Mouse (Mus musculus): ENCODE measurements at regions not wholly inside any gene's neighbourhood (a gene's known extent, or its start where the extent isn't known, plus 50 kb on each side); places are given as distances from the start of the nearest gene placed in this dataset.
A peak's percentile ranks its signal among the peaks of the same experiment; 100 is the strongest.

DNA sequence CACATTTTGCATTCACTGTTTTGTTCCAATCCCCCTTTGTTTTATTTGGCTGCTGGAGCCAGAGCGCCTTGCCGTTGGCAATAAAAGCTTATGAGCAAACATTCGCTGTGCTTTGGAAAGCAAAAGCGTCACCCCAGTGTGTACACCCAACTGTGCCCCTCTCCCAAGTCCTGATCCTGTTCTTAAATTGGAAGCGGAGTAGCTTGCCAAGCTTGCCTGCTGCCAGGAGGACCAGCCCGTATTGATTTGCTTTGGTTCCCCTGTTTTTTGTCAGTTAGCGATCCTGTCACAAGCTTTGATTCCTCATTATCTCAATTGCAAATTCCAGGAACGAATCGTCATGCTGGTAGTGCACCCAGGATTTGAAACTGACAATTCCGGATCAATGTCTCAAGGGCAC, 917.5 kb downstream of the Olfm4 start:
- H3K27ac ChIP-seq (ENCODE audit: low read depth, low read length), result peak overlapping the region; percentile 40
- no peak for TF ChIP-seq CTCF (IDR thresholded peaks at IDR 0.05)
- no peaks in the 10 kb centered on the region for H3K4me1 ChIP-seq (ENCODE audit: insufficient read depth, low read length)
- ATAC-seq (ENCODE audit: low FRiP score) (0 out of 2 replicates have a peak, but pooled peaks have one; percentile 52), DNase-seq (ENCODE audit: low spot score) (peak; percentile 38)
- H3K4me3 ChIP-seq (ENCODE audit: low read depth, low read length), result peak overlapping the region; percentile 24
- no peaks in the 10 kb centered on the region for H3K27me3 ChIP-seq (ENCODE audit: insufficient read depth, low read length)
- no peaks in the 10 kb centered on the region for H3K36me3 ChIP-seq (ENCODE audit: insufficient read depth, low read length)
- no peaks in the 10 kb centered on the region for H3K9me3 ChIP-seq (ENCODE audit: low read length)
- H3K4me2 ChIP-seq (ENCODE audit: low read depth, low read length, poor library complexity, severe bottlenecking), result peak overlapping the region; percentile 46
- WGBS, result 25% methylated on average over 10 of the region's 10 CpGs
- H3K9ac ChIP-seq (replicated peaks; ENCODE audit: low read length, poor library complexity, severe bottlenecking), result peak overlapping the region; percentile 5; the same call in 1 of the 2 replicates

DNA sequence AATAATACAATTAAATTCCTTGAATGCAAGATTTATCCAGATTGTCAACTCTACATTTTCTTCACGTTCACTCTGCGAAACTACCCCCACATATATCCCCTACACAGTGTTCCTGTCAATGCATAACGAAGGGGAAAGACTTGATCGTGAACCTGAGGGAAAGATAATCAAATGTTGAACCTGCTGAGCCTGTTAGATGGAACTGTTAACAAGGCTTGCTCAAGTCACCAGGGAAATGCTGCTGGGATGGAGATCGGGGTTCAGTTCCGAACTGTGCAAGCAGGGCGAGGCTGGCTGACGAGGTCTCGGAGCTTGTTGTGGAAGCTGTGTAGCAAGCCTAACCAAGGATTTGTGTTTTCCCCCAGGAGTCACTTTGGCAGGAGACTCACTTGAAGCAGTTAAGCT, 917.9 kb downstream of the Olfm4 start:
- peak overlapping the region; percentile 5; the same call in 1 of the 2 replicates for H3K9ac ChIP-seq (replicated peaks; ENCODE audit: low read length, poor library complexity, severe bottlenecking)
- H3K27me3 ChIP-seq (ENCODE audit: insufficient read depth, low read length), result no peaks in the 10 kb centered on the region
- H3K36me3 ChIP-seq (ENCODE audit: insufficient read depth, low read length), result no peaks in the 10 kb centered on the region
- peak overlapping the region; percentile 46 for H3K4me2 ChIP-seq (ENCODE audit: low read depth, low read length, poor library complexity, severe bottlenecking)
- WGBS, result 39% methylated on average over 9 of the region's 9 CpGs
- peak overlapping the region; percentile 24 for H3K4me3 ChIP-seq (ENCODE audit: low read depth, low read length)
- DNase-seq (ENCODE audit: low spot score) (peak; percentile 21), ATAC-seq (ENCODE audit: low FRiP score) (no peak)
- peak overlapping the region; percentile 40; the same call in 1 of the 2 replicates for H3K27ac ChIP-seq (ENCODE audit: low read depth, low read length)
- TF ChIP-seq CTCF (IDR thresholded peaks at IDR 0.05), result no peak
- no peaks in the 10 kb centered on the region for H3K9me3 ChIP-seq (ENCODE audit: low read length)
- H3K4me1 ChIP-seq (ENCODE audit: insufficient read depth, low read length), result no peaks in the 10 kb centered on the region

DNA sequence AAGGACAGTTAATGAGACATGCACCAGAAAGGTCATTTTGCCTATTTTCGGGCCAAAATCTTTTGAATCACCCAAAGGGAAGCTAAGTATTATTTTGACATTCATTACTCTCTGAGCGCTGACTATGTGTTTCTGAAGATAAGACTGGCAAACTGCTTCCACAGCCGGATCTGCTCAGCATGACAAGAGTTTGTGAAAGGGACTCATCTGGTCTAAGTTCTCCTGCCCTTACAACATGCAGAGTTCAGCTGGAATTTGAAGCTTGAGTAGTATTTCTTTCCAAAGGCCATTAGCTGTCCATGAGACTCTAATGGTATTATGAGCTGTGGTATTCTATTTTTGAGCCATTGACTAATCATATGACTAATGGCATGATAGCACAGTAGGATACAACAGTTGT, 932.1 kb downstream of the Olfm4 start:
- Histone ChIP-seq H3K9me3 (ENCODE audit: low read length) (no peaks in the 10 kb centered on the region), H3K4me2 (ENCODE audit: low read depth, low read length, poor library complexity, severe bottlenecking) (no peak overlapping the region), H3K9ac (replicated peaks; ENCODE audit: low read length, poor library complexity, severe bottlenecking) (no peak overlapping the region), H3K27ac (ENCODE audit: low read depth, low read length) (no peak overlapping the region), H3K4me1 (ENCODE audit: insufficient read depth, low read length) (no peaks in the 10 kb centered on the region), H3K27me3 (ENCODE audit: insufficient read depth, low read length) (no peaks in the 10 kb centered on the region), H3K4me3 (ENCODE audit: low read depth, low read length) (no peak overlapping the region), H3K36me3 (ENCODE audit: insufficient read depth, low read length) (no peaks in the 10 kb centered on the region)
- ATAC-seq (ENCODE audit: low FRiP score) (no peak), DNase-seq (ENCODE audit: low spot score) (no peak)
- WGBS, result 81% methylated on average over 3 of the region's 3 CpGs
- no peak for TF ChIP-seq CTCF (IDR thresholded peaks at IDR 0.05)

DNA sequence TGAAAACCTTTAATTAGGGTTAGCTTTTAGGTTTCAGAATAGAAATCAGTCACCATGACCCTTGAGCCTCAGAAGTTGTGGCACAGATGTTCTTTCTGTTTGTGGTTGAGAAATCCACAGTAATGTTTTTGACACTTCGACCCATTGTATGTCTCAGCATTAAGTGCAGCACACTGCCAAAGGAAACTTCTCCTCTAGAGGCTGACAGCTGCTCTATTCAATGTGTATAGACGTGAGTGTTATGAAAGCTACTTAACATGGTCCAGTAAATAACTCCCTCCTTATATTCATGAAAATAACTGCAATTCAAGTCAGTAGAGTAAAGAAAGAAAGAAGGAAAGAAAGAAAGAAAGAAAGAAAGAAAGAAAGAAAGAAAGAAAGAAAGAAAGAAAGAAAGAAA, 939.9 kb downstream of the Olfm4 start:
- 41% methylated on average over 2 of the region's 2 CpGs for WGBS
- Histone ChIP-seq H3K4me2 (ENCODE audit: low read depth, low read length, poor library complexity, severe bottlenecking) (no peak overlapping the region), H3K27me3 (ENCODE audit: insufficient read depth, low read length) (no peaks in the 10 kb centered on the region), H3K4me1 (ENCODE audit: insufficient read depth, low read length) (no peaks in the 10 kb centered on the region), H3K4me3 (ENCODE audit: low read depth, low read length) (no peak overlapping the region), H3K9me3 (ENCODE audit: low read length) (no peaks in the 10 kb centered on the region), H3K36me3 (ENCODE audit: insufficient read depth, low read length) (no peaks in the 10 kb centered on the region), H3K27ac (ENCODE audit: low read depth, low read length) (no peak overlapping the region), H3K9ac (replicated peaks; ENCODE audit: low read length, poor library complexity, severe bottlenecking) (no peak overlapping the region)
- DNase-seq (ENCODE audit: low spot score) (no peak), ATAC-seq (ENCODE audit: low FRiP score) (no peak)
- TF ChIP-seq CTCF (IDR thresholded peaks at IDR 0.05), result no peak

DNA sequence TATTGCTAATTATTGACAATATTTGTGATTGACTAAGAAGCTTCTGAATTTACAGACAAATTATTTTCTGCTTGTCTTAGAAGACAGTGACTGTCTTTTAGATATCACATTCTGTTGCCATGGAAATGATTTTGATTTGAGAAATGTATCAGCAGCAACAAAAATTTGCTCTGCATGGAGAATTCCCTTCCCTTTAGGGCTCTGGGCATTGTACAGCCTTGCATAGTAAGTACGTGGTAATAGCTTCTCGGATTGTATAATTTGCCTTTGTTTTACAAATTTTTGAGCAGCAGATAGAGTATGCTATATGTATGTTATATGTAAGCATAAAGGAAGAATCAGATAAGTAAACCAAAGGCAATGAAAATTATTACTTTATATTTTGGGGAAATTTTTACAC, 976.1 kb downstream of the Olfm4 start:
- no peak overlapping the region for H3K9ac ChIP-seq (replicated peaks; ENCODE audit: low read length, poor library complexity, severe bottlenecking)
- no peaks in the 10 kb centered on the region for H3K9me3 ChIP-seq (ENCODE audit: low read length)
- ATAC-seq (ENCODE audit: low FRiP score), result no peak
- no peaks in the 10 kb centered on the region for H3K36me3 ChIP-seq (ENCODE audit: insufficient read depth, low read length)
- H3K4me3 ChIP-seq (ENCODE audit: low read depth, low read length), result no peak overlapping the region
- H3K27ac ChIP-seq (ENCODE audit: low read depth, low read length), result no peak overlapping the region
- DNase-seq (ENCODE audit: low spot score), result peak; percentile 45
- H3K27me3 ChIP-seq (ENCODE audit: insufficient read depth, low read length), result no peaks in the 10 kb centered on the region
- H3K4me2 ChIP-seq (ENCODE audit: low read depth, low read length, poor library complexity, severe bottlenecking), result no peak overlapping the region
- TF ChIP-seq CTCF (IDR thresholded peaks at IDR 0.05), result no peak
- WGBS, result 44% methylated on average over 2 of the region's 2 CpGs
- no peaks in the 10 kb centered on the region for H3K4me1 ChIP-seq (ENCODE audit: insufficient read depth, low read length)

DNA sequence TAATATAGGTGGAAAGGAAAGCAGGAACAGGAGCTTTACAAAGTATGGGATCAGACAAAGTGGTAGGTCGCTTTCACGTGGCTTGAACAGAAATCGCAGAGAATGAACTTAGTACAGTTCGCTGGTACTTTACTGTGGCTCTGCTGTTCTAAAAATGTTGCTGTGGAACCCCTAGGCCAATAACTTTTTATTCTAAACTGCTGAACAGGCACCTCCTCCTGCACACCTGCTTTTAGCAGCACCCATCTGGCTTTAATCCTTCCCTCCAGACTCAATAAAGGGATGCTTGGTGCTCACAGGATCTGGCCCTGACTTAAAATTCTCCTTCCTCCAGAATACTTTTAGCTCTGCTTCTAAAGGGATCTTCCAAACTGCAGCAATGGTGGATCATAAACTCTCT, 991.9 kb downstream of the Olfm4 start:
- ATAC-seq (ENCODE audit: low FRiP score), result no peak
- Histone ChIP-seq H3K4me1 (ENCODE audit: insufficient read depth, low read length) (no peaks in the 10 kb centered on the region), H3K27me3 (ENCODE audit: insufficient read depth, low read length) (no peaks in the 10 kb centered on the region), H3K36me3 (ENCODE audit: insufficient read depth, low read length) (no peaks in the 10 kb centered on the region), H3K4me2 (ENCODE audit: low read depth, low read length, poor library complexity, severe bottlenecking) (no peak overlapping the region), H3K9ac (replicated peaks; ENCODE audit: low read length, poor library complexity, severe bottlenecking) (no peak overlapping the region), H3K27ac (ENCODE audit: low read depth, low read length) (no peak overlapping the region), H3K9me3 (ENCODE audit: low read length) (no peaks in the 10 kb centered on the region), H3K4me3 (ENCODE audit: low read depth, low read length) (no peak overlapping the region)
- DNase-seq (ENCODE audit: low spot score), result no peak
- WGBS, result 85% methylated on average over 4 of the region's 4 CpGs
- no peak for TF ChIP-seq CTCF (IDR thresholded peaks at IDR 0.05)
